Mouse (Mus musculus) kidney, adult 2 months (tissue): ENCODE measurements at regions not wholly inside any gene's neighbourhood (a gene's known extent, or its start where the extent isn't known, plus 50 kb on each side); places are given as distances from the start of the nearest gene placed in this dataset.
"Not testable (repeated sequence)": the region's sequence is repeated elsewhere in the genome, so short reads cannot be mapped to it uniquely, and the experiment has no call there.

Source experiments
- DNase-seq: peaks from one replicate; pipeline ENCODE4 v3.0.0; 2021
- H3K27ac ChIP-seq: fragments of 200-500 bp; 2 replicates; pipeline ENCODE4 v1.5.1; 2012; ENCODE audit warnings: low read depth, low read length, control low read depth, inconsistent platforms; ENCODE audit not compliant: insufficient read depth
- H3K27me3 ChIP-seq: fragments of 200-500 bp; replicated peaks from 2 replicates; pipeline ENCODE4 v1.6.1; 2012; ENCODE audit warnings: mild to moderate bottlenecking, moderate library complexity, low read length, inconsistent platforms; ENCODE audit not compliant: control insufficient read depth, insufficient read depth
- H3K36me3 ChIP-seq: fragments of 200-500 bp; 2 replicates; pipeline ENCODE4 v1.6.1; 2012; ENCODE audit warnings: mild to moderate bottlenecking, moderate library complexity, low read length, inconsistent platforms; ENCODE audit not compliant: control insufficient read depth, insufficient read depth
- H3K4me1 ChIP-seq: fragments of 200-500 bp; 2 replicates; pipeline ENCODE4 v1.6.1; 2011; ENCODE audit warnings: low read length; ENCODE audit not compliant: control insufficient read depth, insufficient read depth
- H3K4me3 ChIP-seq: fragments of 200-500 bp; 2 replicates; pipeline ENCODE4 v1.5.1; 2011; ENCODE audit warnings: mild to moderate bottlenecking, low read depth, low read length, control low read depth; ENCODE audit not compliant: insufficient read depth
- CTCF ChIP-seq: fragments of 200-500 bp; conservative IDR thresholded peaks from 2 replicates; pipeline ENCODE4 v1.5.1; 2011; ENCODE audit warnings: low read depth, mild to moderate bottlenecking, control low read depth, low read length, moderate library complexity, mixed read lengths; ENCODE audit not compliant: insufficient read depth, insufficient read length
- POLR2A ChIP-seq: fragments of 200-500 bp; IDR thresholded peaks from one replicate; pipeline ENCODE4 v1.6.1; 2011; ENCODE audit warnings: low read depth, low read length, control low read depth
- WGBS: fragments of 180-500 bp; shearing (Covaris S2); methylation state at CpG from one replicate; pipeline ENCODE4 v1.1.7; 2018; 5-methylcytosine and 5-hydroxymethylcytosine counted together

DNA sequence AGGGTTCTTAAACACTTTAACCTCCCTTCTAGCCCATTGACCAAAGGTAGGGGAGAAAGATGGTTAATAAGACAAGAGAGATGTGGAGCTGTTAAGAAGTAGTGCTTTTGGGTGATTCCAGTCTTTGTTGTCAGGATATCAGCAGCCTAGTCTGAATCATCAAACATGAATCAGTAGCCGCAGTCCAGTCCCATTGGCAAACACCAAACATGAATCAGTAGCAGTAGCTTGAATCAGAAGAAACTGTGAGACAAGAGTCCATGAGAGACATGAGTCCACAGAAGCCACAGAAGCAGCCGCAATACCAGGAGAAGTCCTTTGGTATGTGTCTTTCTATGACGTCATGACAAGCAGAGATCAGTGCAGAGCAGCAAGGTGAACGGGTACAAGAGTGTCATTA is 110.5 kb upstream of the Frmd4a start:
- H3K36me3 ChIP-seq, result no peaks in the 10 kb centered on the region
- DNase-seq, result no peak
- H3K27me3 ChIP-seq, result no peaks in the 10 kb centered on the region; the same call in 1 of the 2 replicates
- 94% methylated on average over 4 of the region's 4 CpGs for WGBS
- no peaks in the 10 kb centered on the region for H3K4me1 ChIP-seq
- no peak overlapping the region for H3K27ac ChIP-seq
- H3K4me3 ChIP-seq, result no peak overlapping the region
- TF ChIP-seq POLR2A (no peak), CTCF (no peak)

DNA sequence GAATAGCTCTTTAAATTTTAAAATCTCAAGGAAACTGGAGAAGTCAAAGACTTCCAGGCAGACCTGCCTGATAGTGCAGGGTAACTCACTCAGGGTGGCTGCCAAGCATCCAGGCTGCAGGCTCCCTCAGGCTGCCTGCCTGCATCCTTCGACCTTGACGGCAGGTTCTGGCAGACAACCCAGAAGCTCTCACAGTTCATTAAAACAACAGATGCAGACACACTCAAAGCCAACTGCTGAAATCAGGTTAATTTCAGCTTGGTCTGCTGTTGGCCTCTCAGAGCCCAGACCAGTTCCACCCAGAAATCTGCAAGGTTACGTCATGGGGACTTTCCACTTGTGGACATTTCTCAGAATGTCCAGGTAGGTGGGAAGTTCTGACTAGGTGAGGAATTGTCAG is 109.3 kb upstream of the Frmd4a start:
- H3K4me3 ChIP-seq, result no peak overlapping the region
- H3K27ac ChIP-seq, result no peak overlapping the region
- DNase-seq, result peak; percentile 56
- no peaks in the 10 kb centered on the region for H3K4me1 ChIP-seq
- 60% methylated on average over 3 of the region's 3 CpGs for WGBS
- TF ChIP-seq POLR2A, result no peak
- no peak for TF ChIP-seq CTCF
- no peaks in the 10 kb centered on the region for H3K36me3 ChIP-seq
- H3K27me3 ChIP-seq, result no peaks in the 10 kb centered on the region; the same call in 1 of the 2 replicates

DNA sequence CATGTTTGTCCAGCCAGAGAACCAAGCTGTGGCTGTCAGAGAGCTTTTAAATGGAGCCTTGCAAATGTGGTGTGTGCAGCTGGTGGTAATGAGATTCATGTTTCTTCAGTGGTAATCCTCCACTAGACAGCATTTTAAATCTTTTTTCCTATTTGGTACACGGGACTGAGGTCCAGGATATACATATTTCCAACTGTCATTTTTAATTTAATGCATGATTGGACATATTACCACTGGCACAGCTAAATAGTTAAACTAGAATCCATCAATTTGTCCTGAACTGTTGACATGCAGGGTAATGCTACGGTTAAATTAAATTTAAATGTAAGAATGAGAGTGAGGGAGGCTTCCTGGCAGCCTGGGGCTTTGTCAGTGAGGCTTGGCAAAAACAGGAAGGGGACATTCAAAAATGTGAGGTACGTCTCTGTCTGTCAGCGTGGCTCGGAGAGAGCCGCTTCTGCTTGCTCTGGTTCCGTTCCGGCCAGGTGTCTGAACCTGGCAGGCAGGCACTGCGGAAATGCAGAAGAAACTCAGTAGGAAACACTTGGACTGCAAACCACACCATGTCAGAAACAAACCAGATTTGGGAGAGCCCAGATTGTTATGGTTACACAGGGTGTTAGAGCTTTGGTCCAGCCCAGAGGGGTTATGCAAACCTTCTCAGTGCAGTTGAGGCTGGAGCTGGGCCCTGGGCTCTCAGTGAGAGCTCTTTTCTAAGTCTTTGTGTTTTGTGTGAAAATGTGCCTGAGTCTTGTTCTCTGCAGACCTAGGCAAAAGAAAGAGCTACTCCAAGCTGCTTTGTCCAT is 107.2 kb upstream of the Frmd4a start:
- Histone ChIP-seq H3K27ac (no peak overlapping the region), H3K36me3 (no peaks in the 10 kb centered on the region), H3K4me3 (no peak overlapping the region), H3K4me1 (no peaks in the 10 kb centered on the region), H3K27me3 (no peaks in the 10 kb centered on the region; the same call in 1 of the 2 replicates)
- 56% methylated on average over 9 of the region's 9 CpGs for WGBS
- no peak for DNase-seq
- TF ChIP-seq POLR2A, result no peak
- no peak for TF ChIP-seq CTCF

DNA sequence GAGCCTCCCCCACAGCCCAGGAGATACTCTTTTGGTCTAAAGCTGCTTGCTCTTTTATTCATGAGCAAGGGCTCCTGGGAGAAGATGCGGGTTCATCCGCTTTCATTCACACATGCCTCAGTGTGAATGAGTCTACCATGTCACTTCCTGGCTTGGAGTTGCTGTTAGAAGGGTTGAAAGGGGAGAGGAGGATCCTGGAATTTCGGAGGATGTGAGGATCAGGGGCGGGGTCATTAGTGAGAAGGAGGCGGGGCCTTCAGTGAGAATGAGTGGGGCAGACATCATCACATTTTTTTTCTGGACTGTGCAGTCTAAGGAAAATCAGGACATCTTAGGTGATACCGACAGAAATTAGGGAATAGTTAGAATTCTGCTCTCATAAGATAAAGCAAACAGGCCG is 102.4 kb upstream of the Frmd4a start:
- Histone ChIP-seq H3K27me3 (no peaks in the 10 kb centered on the region; the same call in 1 of the 2 replicates), H3K4me3 (no peak overlapping the region), H3K27ac (no peak overlapping the region), H3K36me3 (no peaks in the 10 kb centered on the region), H3K4me1 (no peaks in the 10 kb centered on the region)
- no peak for DNase-seq
- TF ChIP-seq POLR2A (no peak), CTCF (no peak)
- 84% methylated on average over 7 of the region's 7 CpGs for WGBS

DNA sequence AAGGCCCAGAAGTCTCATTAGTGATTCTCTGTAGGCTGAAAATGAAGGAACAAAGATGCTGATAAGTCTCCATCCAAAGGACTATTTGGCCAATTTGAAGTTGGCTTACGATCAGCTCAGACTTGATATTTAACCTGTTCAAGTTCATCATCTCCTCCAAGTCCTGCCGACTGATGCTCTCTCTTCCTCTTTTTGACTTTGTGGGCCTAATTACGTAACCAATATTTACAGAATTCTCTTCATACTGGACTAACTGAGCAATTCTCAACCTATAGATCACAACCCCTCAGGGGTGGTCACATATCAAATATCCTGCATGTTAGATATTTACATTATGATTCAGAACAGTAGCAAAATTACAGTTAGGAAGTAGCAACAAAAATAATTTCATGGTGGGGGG is 101.2 kb upstream of the Frmd4a start:
- no peaks in the 10 kb centered on the region for H3K4me1 ChIP-seq
- no peaks in the 10 kb centered on the region; the same call in 1 of the 2 replicates for H3K27me3 ChIP-seq
- 95% methylated on average over 3 of the region's 3 CpGs for WGBS
- TF ChIP-seq POLR2A, result no peak
- no peaks in the 10 kb centered on the region for H3K36me3 ChIP-seq
- no peak for DNase-seq
- no peak overlapping the region for H3K4me3 ChIP-seq
- H3K27ac ChIP-seq, result no peak overlapping the region

DNA sequence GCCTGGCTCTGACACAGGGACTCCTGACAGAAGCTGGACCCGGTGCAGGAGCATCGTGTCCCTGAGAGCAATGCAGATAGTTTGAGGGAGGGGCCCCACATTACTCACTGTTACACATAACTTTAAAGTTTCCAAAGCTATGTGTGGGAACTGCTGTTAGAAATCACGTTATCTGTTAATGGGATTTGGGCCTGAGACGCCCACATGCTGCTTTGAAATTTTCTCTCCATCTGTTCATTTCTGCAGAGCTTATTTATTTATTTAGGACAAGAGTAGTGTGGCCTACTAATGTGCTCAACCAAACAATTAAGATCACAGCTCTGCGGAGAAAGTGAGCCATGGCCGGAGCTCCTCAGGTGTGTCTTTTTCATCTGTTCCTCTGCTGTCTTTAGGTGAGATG is 99.4 kb upstream of the Frmd4a start:
- TF ChIP-seq POLR2A (no peak), CTCF (no peak)

DNA sequence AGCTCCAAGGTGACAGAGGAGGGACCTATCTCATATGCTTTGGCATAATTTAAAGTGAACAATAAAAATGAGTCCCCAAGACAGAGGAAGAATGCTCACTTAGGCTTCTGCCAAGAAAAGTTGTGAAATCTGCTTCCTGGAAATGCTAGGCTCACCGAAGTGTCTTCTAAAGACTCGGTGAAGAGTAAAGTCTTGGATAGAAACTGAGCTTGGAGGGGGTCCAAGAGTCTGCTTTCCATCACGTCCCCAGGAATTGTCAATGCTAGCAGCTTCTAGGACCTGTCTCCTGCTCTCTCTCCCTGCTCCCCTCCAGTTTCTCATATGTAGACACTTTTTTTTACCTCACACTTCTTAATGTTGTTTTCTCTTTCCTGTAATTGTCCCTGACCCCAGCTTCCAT is 97.6 kb upstream of the Frmd4a start:
- Histone ChIP-seq H3K27ac (no peak overlapping the region), H3K27me3 (no peaks in the 10 kb centered on the region; the same call in 1 of the 2 replicates), H3K4me3 (no peak overlapping the region), H3K4me1 (no peaks in the 10 kb centered on the region), H3K36me3 (no peaks in the 10 kb centered on the region)
- TF ChIP-seq POLR2A (no peak), CTCF (no peak)
- WGBS, result 66% methylated on average over 3 of the region's 3 CpGs
- no peak for DNase-seq

More for the DNA sequence above, 99.4 kb upstream of the Frmd4a start:
- 78% methylated on average over 6 of the region's 6 CpGs for WGBS
- no peak overlapping the region for H3K4me3 ChIP-seq
- no peak overlapping the region for H3K27ac ChIP-seq
- no peaks in the 10 kb centered on the region for H3K36me3 ChIP-seq
- H3K4me1 ChIP-seq, result no peaks in the 10 kb centered on the region
- H3K27me3 ChIP-seq, result no peaks in the 10 kb centered on the region; the same call in 1 of the 2 replicates
- no peak for DNase-seq

DNA sequence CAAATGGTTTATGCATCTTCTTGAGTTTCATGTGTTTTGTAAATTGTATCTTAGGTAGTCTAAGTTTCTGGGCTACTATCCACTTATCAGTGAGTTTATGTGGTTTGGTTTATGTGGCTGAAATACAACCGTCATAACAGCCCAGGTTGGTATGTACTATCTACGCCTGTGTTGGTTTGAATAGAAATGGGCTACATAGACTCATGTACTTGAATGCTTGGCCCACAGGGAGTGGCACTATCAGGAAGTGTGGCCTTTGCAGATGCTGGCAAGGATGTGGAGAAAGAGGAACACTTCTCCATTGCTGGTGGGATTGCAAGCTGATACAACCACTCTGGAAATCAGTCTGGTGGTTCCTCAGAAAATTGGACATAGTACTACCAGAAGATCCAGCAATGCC is 96.4 kb upstream of the Frmd4a start:
- not testable (repeated sequence) for H3K4me1 ChIP-seq, DNase-seq, H3K4me3 ChIP-seq, H3K27me3 ChIP-seq, H3K27ac ChIP-seq, H3K36me3 ChIP-seq
- WGBS, result 95% methylated on average over 2 of the region's 2 CpGs
